Mouse (Mus musculus): ENCODE data around the gene Il17ra.

The Il17ra gene

GRCm38 (mm10) chr6:120463086-120463871 is at the start of gene Il17ra:
Gene Il17ra (plus strand): TSS chr6:120463247.
- DNase-seq (ENCODE audit: low spot score in 2 of 2): no peak

- no peak for DNase-seq (ENCODE audit: low spot score in 2 of 2)
Measured at GRCm38 (mm10) chr6:120438161-120438560, 24.9 kb upstream of the Il17ra start.

- no peak for DNase-seq (ENCODE audit: low spot score in 2 of 2)
Measured at GRCm38 (mm10) chr6:120442171-120442749, 20.8 kb upstream of the Il17ra start.

- no peak for DNase-seq (ENCODE audit: low spot score in 2 of 2)
Measured at GRCm38 (mm10) chr6:120443363-120444355, 19.4 kb upstream of the Il17ra start.

GRCm38 (mm10) chr6:120450208-120450607 is 12.8 kb upstream of the Il17ra start:
- no peak for DNase-seq (ENCODE audit: low spot score in 2 of 2)

GRCm38 (mm10) chr6:120452384-120453102 is 10.5 kb upstream of the Il17ra start:
- no peak for DNase-seq (ENCODE audit: low spot score in 2 of 2)

GRCm38 (mm10) chr6:120453103-120453445 is 10.0 kb upstream of the Il17ra start:
- no peak for DNase-seq (ENCODE audit: low spot score in 2 of 2)

- no peak for DNase-seq (ENCODE audit: low spot score in 2 of 2)
Measured at GRCm38 (mm10) chr6:120453556-120453955, 9.5 kb upstream of the Il17ra start.

- DNase-seq (ENCODE audit: low spot score in 2 of 2): no peak
Measured at GRCm38 (mm10) chr6:120454627-120455077, 8.4 kb upstream of the Il17ra start.

GRCm38 (mm10) chr6:120457074-120457473 is 6.0 kb upstream of the Il17ra start:
- DNase-seq (ENCODE audit: low spot score in 2 of 2): no peak

GRCm38 (mm10) chr6:120457751-120458150 is 5.3 kb upstream of the Il17ra start:
- DNase-seq (ENCODE audit: low spot score in 2 of 2): no peak

GRCm38 (mm10) chr6:120461217-120461616 is 1.8 kb upstream of the Il17ra start:
- DNase-seq (ENCODE audit: low spot score in 2 of 2): no peak

GRCm38 (mm10) chr6:120462251-120462650 is 796 bp upstream of the Il17ra start:
- no peak for DNase-seq (ENCODE audit: low spot score in 2 of 2)

GRCm38 (mm10) chr6:120463884-120464283 is 837 bp downstream of the Il17ra start:
- no peak for DNase-seq (ENCODE audit: low spot score in 2 of 2)

GRCm38 (mm10) chr6:120464406-120464939 is 1.4 kb downstream of the Il17ra start:
- no peak for DNase-seq (ENCODE audit: low spot score in 2 of 2)

GRCm38 (mm10) chr6:120465393-120465792 is 2.3 kb downstream of the Il17ra start:
- no peak for DNase-seq (ENCODE audit: low spot score in 2 of 2)

GRCm38 (mm10) chr6:120466609-120467329 is 3.7 kb downstream of the Il17ra start:
- DNase-seq (ENCODE audit: low spot score in 2 of 2): no peak

GRCm38 (mm10) chr6:120468259-120468658 is 5.2 kb downstream of the Il17ra start:
- no peak for DNase-seq (ENCODE audit: low spot score in 2 of 2)

- DNase-seq (ENCODE audit: low spot score in 2 of 2): no peak
Measured at GRCm38 (mm10) chr6:120469268-120469667, 6.2 kb downstream of the Il17ra start.

- DNase-seq (ENCODE audit: low spot score in 2 of 2): no peak
Measured at GRCm38 (mm10) chr6:120469770-120470169, 6.7 kb downstream of the Il17ra start.

- no peak for DNase-seq (ENCODE audit: low spot score in 2 of 2)
Measured at GRCm38 (mm10) chr6:120470666-120471065, 7.6 kb downstream of the Il17ra start.
